In the genomic region with DNA sequence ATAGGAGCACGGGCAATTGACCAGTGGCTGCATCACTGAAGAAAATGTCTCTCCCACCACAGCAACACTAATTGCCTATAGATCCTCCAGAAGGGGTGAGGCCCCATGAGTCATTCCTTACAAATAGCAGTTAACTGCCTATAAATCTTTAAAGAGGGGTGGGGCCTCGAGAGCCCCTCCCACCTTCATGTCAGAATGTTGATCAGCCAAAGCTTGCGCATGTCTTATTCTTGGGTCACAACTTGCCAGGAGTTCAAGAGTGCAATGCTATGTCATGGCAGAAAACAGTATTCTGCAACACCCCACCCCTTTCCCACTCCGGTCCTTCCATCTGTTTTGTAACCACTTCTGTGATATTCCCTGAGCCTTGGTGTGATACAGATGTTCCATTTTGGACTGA, we compare ENCODE assay signal across 26 mouse cellular contexts. TPM values are rescaled to one million over a fixed set of nuclear protein-coding genes. Genes with fewer than 3 reads are reported as not detected.
"Had no signal": no experiment of that assay in that cellular context is flagged by ENCODE, and none has a peak within 500 bp of the region (broad histone marks: within the 10 kb centered on the region; RNA-seq: fewer than 3 reads in every experiment).

No protein-coding gene starts in this region.

- H3K36me3 ChIP-seq: kidney, embryonic 15.5 days; limb, embryonic 15.5 days; liver, embryonic 12.5 days; midbrain, embryonic 13.5 days; neural tube, embryonic 12.5 days had no signal

- H3K4me3 ChIP-seq: kidney, embryonic 15.5 days; limb, embryonic 15.5 days; liver, embryonic 12.5 days; midbrain, embryonic 13.5 days; neural tube, embryonic 12.5 days had no signal

- H3K9ac ChIP-seq: kidney, embryonic 15.5 days; limb, embryonic 15.5 days; liver, embryonic 12.5 days; lung, embryonic 14.5 days; midbrain, embryonic 13.5 days; neural tube, embryonic 12.5 days had no signal

- ATAC-seq: inflammation-experienced regulatory T-cells, adult 6 months; liver, embryonic 12.5 days; midbrain, embryonic 13.5 days had no signal

- H3K4me2 ChIP-seq: kidney, embryonic 15.5 days; limb, embryonic 15.5 days; liver, embryonic 12.5 days; lung, embryonic 14.5 days; midbrain, embryonic 13.5 days; neural tube, embryonic 12.5 days had no signal

- DNase-seq: kidney, adult 2 months; kidney, postnatal 14 days; lung, embryonic 14.5 days; lung, postnatal 14 days; retina, postnatal 1 day; right cerebral cortex, postnatal 4 days; thymus, adult 18-20 months; thymus, postnatal 14 days had no signal

- H3K27me3 ChIP-seq: kidney, embryonic 15.5 days; limb, embryonic 15.5 days; liver, embryonic 12.5 days; midbrain, embryonic 13.5 days; neural tube, embryonic 12.5 days had no signal

- H3K27ac ChIP-seq: kidney, embryonic 15.5 days; limb, embryonic 15.5 days; liver, embryonic 12.5 days; midbrain, embryonic 13.5 days; neural tube, embryonic 12.5 days had no signal

- H3K4me1 ChIP-seq: kidney, embryonic 15.5 days; limb, embryonic 15.5 days; liver, embryonic 12.5 days; midbrain, embryonic 13.5 days; neural tube, embryonic 12.5 days had no signal

- H3K9me3 ChIP-seq: kidney, embryonic 15.5 days; limb, embryonic 15.5 days; liver, embryonic 12.5 days; midbrain, embryonic 13.5 days; neural tube, embryonic 12.5 days had no signal

RNA-seq across cellular contexts. Expression of a gene that starts 33.3 kb away (rescaled TPM):
- total RNA-seq: left cerebral cortex, postnatal 25 days; megakaryocyte-erythroid progenitor cell, adult 5-6 weeks; midbrain, postnatal 0 days; neutrophil, adult 5-6 weeks had no signal
- polyA plus RNA-seq: inflammation-experienced regulatory T-cells, adult 6 months; kidney, adult 2 months; kidney, embryonic 15.5 days; large intestine, adult 2 months; limb, embryonic 11.5 days; limb, embryonic 15.5 days; liver, embryonic 12.5 days; liver, embryonic 16.5 days; lung, embryonic 14.5 days; midbrain, embryonic 13.5 days; midbrain, postnatal 0 days; neural tube, embryonic 12.5 days; spleen, adult 2 months; urinary bladder, adult 2 months had no signal

RNA-seq across cellular contexts. Expression of a gene that starts 33.4 kb away (rescaled TPM):
- total RNA-seq: layer of hippocampus, adult 8-10 months; layer of hippocampus, postnatal 25 days; left cerebral cortex, adult 8-10 months; left cerebral cortex, postnatal 25 days; megakaryocyte-erythroid progenitor cell, adult 5-6 weeks; midbrain, postnatal 0 days; neutrophil, adult 5-6 weeks had no signal
- polyA plus RNA-seq: inflammation-experienced regulatory T-cells, adult 6 months; kidney, adult 2 months; kidney, embryonic 15.5 days; large intestine, adult 2 months; limb, embryonic 11.5 days; limb, embryonic 15.5 days; liver, embryonic 12.5 days; liver, embryonic 16.5 days; lung, embryonic 14.5 days; midbrain, embryonic 13.5 days; midbrain, postnatal 0 days; neural tube, embryonic 12.5 days; spleen, adult 2 months; urinary bladder, adult 2 months had no signal

RNA-seq across cellular contexts. Expression of a gene that starts 39.1 kb away (rescaled TPM):
- total RNA-seq: layer of hippocampus, adult 8-10 months; layer of hippocampus, postnatal 25 days; megakaryocyte-erythroid progenitor cell, adult 5-6 weeks had no signal
- polyA plus RNA-seq: inflammation-experienced regulatory T-cells, adult 6 months; liver, embryonic 12.5 days; spleen, adult 2 months had no signal
